Mouse (Mus musculus) hindbrain, embryonic 11.5 days (tissue): ENCODE measurements around the gene Esx1. TPM values are rescaled to one million over a fixed set of nuclear protein-coding genes. Genes with fewer than 3 reads are reported as not detected.

Experiments
- ATAC-seq: fragments of 200-750 bp; cut with Nextera tagmentation; 2 replicates; pipeline ENCODE4 v1.8.0; 2017; ENCODE audit warnings: mild to moderate bottlenecking, moderate TSS enrichment, moderate library complexity; ENCODE audit not compliant: low FRiP score
- DNase-seq: peaks from one replicate; pipeline ENCODE4 v3.0.0-alpha.2; 2015; ENCODE audit warnings: low spot score
- H3K27ac ChIP-seq: fragments of 300-500 bp; sonication (generic); 2 replicates; pipeline ENCODE4 v1.5.1; 2014; ENCODE audit warnings: mild to moderate bottlenecking, low read depth, low read length
- H3K27me3 ChIP-seq: fragments of 300-500 bp; sonication (generic); 2 replicates; pipeline ENCODE4 v1.6.1; 2014; ENCODE audit warnings: mild to moderate bottlenecking, low read length, moderate library complexity, mixed read lengths; ENCODE audit not compliant: control insufficient read depth, insufficient read depth
- H3K36me3 ChIP-seq: fragments of 300-500 bp; sonication (generic); 2 replicates; pipeline ENCODE4 v1.6.1; 2014; ENCODE audit warnings: mild to moderate bottlenecking, low read length, moderate library complexity, mixed read lengths; ENCODE audit not compliant: control insufficient read depth, insufficient read depth
- H3K4me1 ChIP-seq: fragments of 300-500 bp; sonication (generic); replicated peaks from 2 replicates; pipeline ENCODE4 v1.6.1; 2014; ENCODE audit warnings: low read length, mixed read lengths; ENCODE audit not compliant: control insufficient read depth, insufficient read depth
- H3K4me2 ChIP-seq: fragments of 300-500 bp; sonication (generic); replicated peaks from 2 replicates; pipeline ENCODE4 v1.6.1; 2014; ENCODE audit warnings: mild to moderate bottlenecking, low read depth, low read length
- H3K4me3 ChIP-seq: fragments of 300-500 bp; sonication (generic); 2 replicates; pipeline ENCODE4 v1.5.1; 2014; ENCODE audit warnings: low read depth, low read length
- H3K9ac ChIP-seq: fragments of 300-500 bp; sonication (generic); 2 replicates; pipeline ENCODE4 v1.6.1; 2014; ENCODE audit warnings: low read depth, low read length
- H3K9me3 ChIP-seq: fragments of 300-500 bp; sonication (generic); 2 replicates; pipeline ENCODE4 v1.6.1; 2016; ENCODE audit warnings: low read length; ENCODE audit not compliant: control insufficient read depth
- WGBS: fragments of 180-500 bp; shearing (Covaris S2); extraction: QIAGEN DNeasy Blood & Tissue Kit; methylation state at CpG from one replicate; pipeline ENCODE4 v1.1.7; 2014; 5-methylcytosine and 5-hydroxymethylcytosine counted together
- polyA plus RNA-seq: library from polyadenylated mRNA; unstranded; fragments of >200 nt; fragmentation: Nextera tagmentation; extraction: Ambion mirVana; gene quantifications from 2 replicates; pipeline ENCODE4 v1.2.1, GENCODE M21; 2014

The Esx1 gene
- polyA plus RNA-seq, 1 experiment from 2014 or later: not detected

- Histone ChIP-seq H3K27me3 (no peaks in the 10 kb centered on the region), H3K9me3 (no peaks in the 10 kb centered on the region), H3K36me3 (no peaks in the 10 kb centered on the region), H3K4me2 (no peak overlapping the region), H3K4me1 (no peaks in the 10 kb centered on the region), H3K9ac (no peak overlapping the region), H3K4me3 (no peak overlapping the region), H3K27ac (no peak overlapping the region)
- ATAC-seq: no peak
- DNase-seq: peak; percentile 35
- WGBS: 21% methylated on average over 2 of the region's 2 CpGs
Observed at GRCm38 (mm10) chrX:137142546-137142945, 20.7 kb upstream of the Esx1 start.

GRCm38 (mm10) chrX:137141669-137142068 lies 19.8 kb upstream of the Esx1 start:
- H3K4me3 ChIP-seq: no peak overlapping the region
- no peaks in the 10 kb centered on the region for H3K4me1 ChIP-seq

GRCm38 (mm10) chrX:137127542-137127941 lies 5.7 kb upstream of the Esx1 start:
- peak; percentile 51; the same call in 1 of the 2 replicates for ATAC-seq
- no peak for DNase-seq
- peaks cover 34% of the 10 kb centered on the region; the same call in 1 of the 2 replicates for H3K27me3 ChIP-seq

More at GRCm38 (mm10) chrX:137141669-137142068, 19.8 kb upstream of the Esx1 start:
- H3K9ac ChIP-seq: no peak overlapping the region
- H3K36me3 ChIP-seq: no peaks in the 10 kb centered on the region
- peak; percentile 73 for DNase-seq
- no peaks in the 10 kb centered on the region for H3K9me3 ChIP-seq
- no peak overlapping the region for H3K4me2 ChIP-seq
- 16% methylated on average over 6 of the region's 6 CpGs for WGBS
- H3K27ac ChIP-seq: no peak overlapping the region
- no peak for ATAC-seq
- H3K27me3 ChIP-seq: no peaks in the 10 kb centered on the region

GRCm38 (mm10) chrX:137119675-137120423 lies 2.0 kb downstream of the Esx1 start:
- 11% methylated on average over 52 of the region's 52 CpGs for WGBS
- peak overlapping the region; percentile 10; the same call in 1 of the 2 replicates for H3K4me3 ChIP-seq
- peak; percentile 48 for DNase-seq
- H3K27me3 ChIP-seq: peaks cover 59% of the 10 kb centered on the region
- H3K4me2 ChIP-seq: no peak overlapping the region
- no peaks in the 10 kb centered on the region for H3K9me3 ChIP-seq
- no peak overlapping the region for H3K27ac ChIP-seq
- no peak for ATAC-seq
- no peak overlapping the region for H3K9ac ChIP-seq
- no peaks in the 10 kb centered on the region for H3K36me3 ChIP-seq
- no peaks in the 10 kb centered on the region for H3K4me1 ChIP-seq

More at GRCm38 (mm10) chrX:137127542-137127941, 5.7 kb upstream of the Esx1 start:
- Histone ChIP-seq H3K4me1 (no peaks in the 10 kb centered on the region), H3K9me3 (no peaks in the 10 kb centered on the region), H3K27ac (no peak overlapping the region), H3K4me3 (no peak overlapping the region), H3K36me3 (no peaks in the 10 kb centered on the region), H3K4me2 (no peak overlapping the region), H3K9ac (no peak overlapping the region)
- WGBS: 18% methylated on average over 17 of the region's 17 CpGs

- Histone ChIP-seq H3K4me1 (no peaks in the 10 kb centered on the region), H3K27me3 (peaks cover 65% of the 10 kb centered on the region), H3K36me3 (no peaks in the 10 kb centered on the region), H3K27ac (no peak overlapping the region), H3K4me3 (no peak overlapping the region), H3K4me2 (no peak overlapping the region), H3K9me3 (no peaks in the 10 kb centered on the region), H3K9ac (no peak overlapping the region)
- DNase-seq: peak; percentile 79
- peak; percentile 83; the same call in 1 of the 2 replicates for ATAC-seq
- 18% methylated on average over 35 of the region's 40 CpGs for WGBS
Observed at GRCm38 (mm10) chrX:137118097-137118746, 3.7 kb downstream of the Esx1 start.

- H3K4me1 ChIP-seq: no peaks in the 10 kb centered on the region
- H3K27ac ChIP-seq: no peak overlapping the region
- WGBS: 16% methylated on average over 11 of the region's 13 CpGs
- no peak overlapping the region for H3K4me2 ChIP-seq
- no peaks in the 10 kb centered on the region for H3K9me3 ChIP-seq
- ATAC-seq: no peak
- no peaks in the 10 kb centered on the region for H3K36me3 ChIP-seq
- H3K9ac ChIP-seq: no peak overlapping the region
- H3K4me3 ChIP-seq: no peak overlapping the region
- peaks cover 37% of the 10 kb centered on the region for H3K27me3 ChIP-seq
- peak; percentile 38 for DNase-seq
Observed at GRCm38 (mm10) chrX:137106498-137106897, 15.4 kb downstream of the Esx1 start.

GRCm38 (mm10) chrX:137104531-137104930 lies 17.4 kb downstream of the Esx1 start:
- H3K9ac ChIP-seq: no peak overlapping the region
- WGBS: 9% methylated on average over 25 of the region's 25 CpGs
- H3K4me2 ChIP-seq: no peak overlapping the region
- H3K27ac ChIP-seq: no peak overlapping the region
- no peaks in the 10 kb centered on the region for H3K4me1 ChIP-seq
- ATAC-seq: no peak
- H3K4me3 ChIP-seq: no peak overlapping the region
- H3K36me3 ChIP-seq: no peaks in the 10 kb centered on the region
- H3K9me3 ChIP-seq: no peaks in the 10 kb centered on the region
- DNase-seq: peak; percentile 31
- peaks cover 41% of the 10 kb centered on the region for H3K27me3 ChIP-seq
